Mouse (Mus musculus) MEL (cell line): ENCODE data around the gene Pdzd8. TPM values are rescaled to one million over a fixed set of nuclear protein-coding genes. Genes with fewer than 3 reads are reported as not detected.

Experiments
- DNase-seq: peaks from one replicate; pipeline ENCODE4 v3.0.0; 2011; ENCODE audit warnings: low read depth, low spot score
- H3K27ac ChIP-seq: 2 replicates; pipeline ENCODE4 v1.5.1; 2012; ENCODE audit warnings: low read depth, mild to moderate bottlenecking, control low read depth, low read length, moderate library complexity; ENCODE audit not compliant: control insufficient read depth
- H3K27me3 ChIP-seq, 2 experiments: fragments of 150-350 bp in 1 of 2; sonication (generic) in 1 of 2; 2 replicates each; pipeline ENCODE4 v1.6.1; 2012; ENCODE audit warnings: low read length in 2 of 2, mild to moderate bottlenecking in 2 of 2, improper control_type of control experiment in 1 of 2, moderate library complexity in 1 of 2; ENCODE audit not compliant: insufficient read depth in 2 of 2, control insufficient read depth in 1 of 2
- H3K36me3 ChIP-seq, 2 experiments: 2 replicates each; pipeline ENCODE4 v1.6.1; 2012 to 2014; ENCODE audit warnings: low read length in 2 of 2, improper control_type of control experiment in 1 of 2, inconsistent platforms in 1 of 2, mild to moderate bottlenecking in 1 of 2; ENCODE audit not compliant: insufficient read depth in 2 of 2, control insufficient read depth in 1 of 2
- H3K4me1 ChIP-seq, 2 experiments: fragments of 150-350 bp in 1 of 2; sonication (generic) in 1 of 2; 2 replicates each; pipeline ENCODE4 v1.6.1; 2012; ENCODE audit warnings: low read length in 2 of 2, improper control_type of control experiment in 1 of 2, mild to moderate bottlenecking in 1 of 2; ENCODE audit not compliant: insufficient read depth in 2 of 2, control insufficient read depth in 1 of 2
- H3K4me3 ChIP-seq, 2 experiments: fragments of 150-350 bp in 1 of 2; sonication (generic) in 1 of 2; 2 replicates each; pipeline ENCODE4 v1.5.1; 2012; ENCODE audit warnings: low read depth in 2 of 2, low read length in 2 of 2, mild to moderate bottlenecking in 2 of 2, moderate library complexity in 2 of 2, control low read depth in 1 of 2, improper control_type of control experiment in 1 of 2; ENCODE audit not compliant: control insufficient read depth in 1 of 2, insufficient read depth in 1 of 2
- H3K79me2 ChIP-seq: 2 replicates; pipeline ENCODE4 v1.6.1; 2012; ENCODE audit warnings: mild to moderate bottlenecking, low read length, moderate library complexity; ENCODE audit not compliant: control insufficient read depth, poor library complexity, insufficient read depth
- H3K9ac ChIP-seq: 2 replicates; pipeline ENCODE4 v1.6.1; 2012; ENCODE audit warnings: low read depth, mild to moderate bottlenecking, control low read depth, low read length, moderate library complexity; ENCODE audit not compliant: control insufficient read depth, poor library complexity, severe bottlenecking
- H3K9me3 ChIP-seq: fragments of 150-350 bp; sonication (generic); replicated peaks from 2 replicates; pipeline ENCODE4 v1.6.1; 2012; ENCODE audit warnings: mild to moderate bottlenecking, low read length, improper control_type of control experiment, moderate library complexity; ENCODE audit not compliant: insufficient read depth
- CHD1 ChIP-seq: IDR thresholded peaks from 2 replicates; pipeline ENCODE4 v1.6.1; 2012; ENCODE audit warnings: low read depth, mild to moderate bottlenecking, inconsistent platforms, low read length, improper control_type of control experiment
- CHD2 ChIP-seq: IDR thresholded peaks from 2 replicates; pipeline ENCODE4 v1.6.1; 2011; ENCODE audit warnings: low read length, improper control_type of control experiment
- CTCF ChIP-seq, 3 experiments: IDR thresholded peaks in 2 of 3; conservative IDR thresholded peaks in 1 of 3; 2 replicates each; pipeline ENCODE4 v1.5.1; 2011 to 2012; ENCODE audit warnings: low read length in 3 of 3, low read depth in 2 of 3, mild to moderate bottlenecking in 2 of 3, improper control_type of control experiment in 1 of 3, inconsistent platforms in 1 of 3, mixed read lengths in 1 of 3, moderate library complexity in 1 of 3; ENCODE audit not compliant: control insufficient read depth in 1 of 3, insufficient read depth in 1 of 3, poor library complexity in 1 of 3, severe bottlenecking in 1 of 3
- E2F4 ChIP-seq: IDR thresholded peaks from 2 replicates; pipeline ENCODE4 v1.6.1; 2011; ENCODE audit warnings: low read depth, low read length, improper control_type of control experiment, borderline replicate concordance
- ELF1 ChIP-seq: IDR thresholded peaks from 2 replicates; pipeline ENCODE4 v1.6.1; 2014; ENCODE audit warnings: low read depth, mild to moderate bottlenecking, inconsistent platforms, low read length, improper control_type of control experiment, moderate library complexity
- EP300 ChIP-seq, 2 experiments: IDR thresholded peaks; 2 replicates each; pipeline ENCODE4 v1.6.1; 2011; ENCODE audit warnings: improper control_type of control experiment in 2 of 2, low read length in 2 of 2, low read depth in 1 of 2, mild to moderate bottlenecking in 1 of 2
- ETS1 ChIP-seq: IDR thresholded peaks from 2 replicates; pipeline ENCODE4 v1.6.1; 2012; ENCODE audit warnings: low read depth, mild to moderate bottlenecking, inconsistent platforms, low read length, improper control_type of control experiment, moderate library complexity
- GABPA ChIP-seq: IDR thresholded peaks from 2 replicates; pipeline ENCODE4 v1.6.1; 2012; ENCODE audit warnings: low read depth, mild to moderate bottlenecking, inconsistent platforms, low read length, improper control_type of control experiment, moderate library complexity
- HCFC1 ChIP-seq: IDR thresholded peaks from 2 replicates; pipeline ENCODE4 v1.6.1; 2012; ENCODE audit warnings: low read depth, mild to moderate bottlenecking, inconsistent platforms, low read length, improper control_type of control experiment, moderate library complexity
- KAT2A ChIP-seq: conservative IDR thresholded peaks from 2 replicates; pipeline ENCODE4 v1.6.1; 2012; ENCODE audit warnings: low read depth, low read length, improper control_type of control experiment, inconsistent platforms
- MAFK ChIP-seq: IDR thresholded peaks from 2 replicates; pipeline ENCODE4 v1.6.1; 2011; ENCODE audit warnings: low read depth, mild to moderate bottlenecking, low read length, improper control_type of control experiment, borderline replicate concordance
- MAX ChIP-seq: IDR thresholded peaks from 2 replicates; pipeline ENCODE4 v1.6.1; 2011; ENCODE audit warnings: low read length, improper control_type of control experiment
- MXI1 ChIP-seq: IDR thresholded peaks from 2 replicates; pipeline ENCODE4 v1.6.1; 2011; ENCODE audit warnings: mild to moderate bottlenecking, low read depth, low read length, improper control_type of control experiment
- MYB ChIP-seq: IDR thresholded peaks from 2 replicates; pipeline ENCODE4 v1.6.1; 2011; ENCODE audit warnings: mild to moderate bottlenecking, low read depth, low read length, improper control_type of control experiment
- MYC ChIP-seq: IDR thresholded peaks from 2 replicates; pipeline ENCODE4 v1.6.1; 2011; ENCODE audit warnings: low read depth, mild to moderate bottlenecking, low read length, improper control_type of control experiment, moderate library complexity
- POLR2A ChIP-seq, 2 experiments: IDR thresholded peaks; 2 replicates each; pipeline ENCODE4 v1.6.1; 2011 to 2012; ENCODE audit warnings: low read length in 2 of 2, mild to moderate bottlenecking in 2 of 2, control low read depth in 1 of 2, improper control_type of control experiment in 1 of 2, low read depth in 1 of 2, moderate library complexity in 1 of 2; ENCODE audit not compliant: control insufficient read depth in 1 of 2, insufficient read depth in 1 of 2, poor library complexity in 1 of 2
- POLR2AphosphoS5 ChIP-seq: IDR thresholded peaks from 2 replicates; pipeline ENCODE4 v1.6.1; 2012; ENCODE audit warnings: low read depth, borderline replicate concordance, mild to moderate bottlenecking, inconsistent platforms, low read length, moderate library complexity, mixed read lengths
- RAD21 ChIP-seq: IDR thresholded peaks from 2 replicates; pipeline ENCODE4 v1.6.1; 2011; ENCODE audit warnings: mild to moderate bottlenecking, low read depth, low read length, improper control_type of control experiment
- RCOR1 ChIP-seq: IDR thresholded peaks from 2 replicates; pipeline ENCODE4 v1.6.1; 2012; ENCODE audit warnings: low read depth, mild to moderate bottlenecking, inconsistent platforms, low read length, improper control_type of control experiment
- ZC3H11A ChIP-seq: IDR thresholded peaks from 2 replicates; pipeline ENCODE4 v1.6.1; 2012; ENCODE audit warnings: low read depth, mild to moderate bottlenecking, inconsistent platforms, low read length, improper control_type of control experiment
- ZKSCAN1 ChIP-seq: IDR thresholded peaks from 2 replicates; pipeline ENCODE4 v1.6.1; 2012; ENCODE audit warnings: low read depth, mild to moderate bottlenecking, inconsistent platforms, low read length, improper control_type of control experiment, moderate library complexity
- ZMIZ1 ChIP-seq: IDR thresholded peaks from 2 replicates; pipeline ENCODE4 v1.6.1; 2012; ENCODE audit warnings: low read depth, mild to moderate bottlenecking, inconsistent platforms, low read length, improper control_type of control experiment, moderate library complexity
- polyA plus RNA-seq, 2 experiments: library from polyadenylated mRNA; stranded (reverse) in 1 of 2; unstranded in 1 of 2; fragments of >175 nt in 1 of 2; fragments of >200 nt in 1 of 2; gene quantifications; 2 replicates each; pipeline versions ENCODE4 v1.2.1 to v1.2.4; 2012; ENCODE audit warnings: low replicate concordance in 2 of 2, low read depth in 1 of 2; ENCODE audit not compliant: insufficient read length in 2 of 2, insufficient read depth in 1 of 2, missing spikeins in 1 of 2
- total RNA-seq: library from RNA; depleted of rRNA; stranded (reverse); fragments of 300-350 nt; gene quantifications from 2 replicates; pipeline ENCODE4 v1.2.3, GENCODE M21; 2012

The Pdzd8 gene
- total and polyA plus RNA-seq, 3 experiments: 46.4 to 137 (median 49.8) TPM

GRCm38 (mm10) chr19:59273190-59273589 is 72.4 kb downstream of the Pdzd8 start:
- H3K9ac ChIP-seq: no peak overlapping the region
- no peaks in the 10 kb centered on the region for H3K4me1 ChIP-seq
- DNase-seq: no peak
- H3K36me3 ChIP-seq: no peaks in the 10 kb centered on the region
- TF ChIP-seq POLR2AphosphoS5: no peak
- no peak for TF ChIP-seq MYB
- no peak for TF ChIP-seq MYC
- H3K79me2 ChIP-seq: no peaks in the 10 kb centered on the region
- H3K9me3 ChIP-seq: no peaks in the 10 kb centered on the region
- H3K27me3 ChIP-seq: no peaks in the 10 kb centered on the region
- H3K27ac ChIP-seq: no peak overlapping the region
- no peak overlapping the region for H3K4me3 ChIP-seq

GRCm38 (mm10) chr19:59267417-59267963 is 78.1 kb downstream of the Pdzd8 start:
- no peak overlapping the region for H3K27ac ChIP-seq
- TF ChIP-seq ELF1 (no peak), MYB (no peak), MAFK (no peak), GABPA (no peak), MXI1 (no peak), RAD21 (no peak), POLR2A (IDR thresholded peaks at IDR 0.05; ENCODE audit: control insufficient read depth in 1 of 2, insufficient read depth in 1 of 2, low read depth in 1 of 2, low read length in 2 of 2, poor library complexity in 1 of 2) (no peak), ZMIZ1 (no peak), EP300 (IDR thresholded peaks at IDR 0.05; ENCODE audit: low read depth in 1 of 2, low read length in 2 of 2) (no peak), CHD2 (no peak), CTCF (IDR thresholded peaks at IDR 0.05 in 2 of 3, conservative IDR thresholded peaks at IDR 0.05 in 1 of 3; ENCODE audit: control insufficient read depth in 1 of 3, insufficient read depth in 1 of 3, low read depth in 2 of 3, low read length in 3 of 3, poor library complexity in 1 of 3, severe bottlenecking in 1 of 3) (no peak), MAX (no peak), CHD1 (no peak), HCFC1 (no peak), ETS1 (no peak), RCOR1 (no peak), E2F4 (no peak), ZKSCAN1 (no peak), KAT2A (no peak), ZC3H11A (no peak)
- TF ChIP-seq, all 39 proteins: peak for 0
- no peaks in the 10 kb centered on the region for H3K4me1 ChIP-seq
- H3K79me2 ChIP-seq: no peaks in the 10 kb centered on the region
- no peak overlapping the region for H3K9ac ChIP-seq
- H3K9me3 ChIP-seq: no peaks in the 10 kb centered on the region
- no peak for DNase-seq
- no peaks in the 10 kb centered on the region for H3K36me3 ChIP-seq
- H3K27me3 ChIP-seq: no peaks in the 10 kb centered on the region
- no peak overlapping the region for H3K4me3 ChIP-seq
